Mouse (Mus musculus) heart, postnatal 0 days (tissue): ENCODE measurements around the gene Pcnx.

ENCODE experiments used
- CTCF ChIP-seq: IDR thresholded peaks from 2 replicates; pipeline ENCODE4 v1.5.1; 2016; ENCODE audit warnings: antibody characterized with exemption, control low read depth, low read depth
- EP300 ChIP-seq: IDR thresholded peaks from 2 replicates; pipeline ENCODE4 v1.6.1; 2016; ENCODE audit warnings: antibody characterized with exemption, low read depth

DNA sequence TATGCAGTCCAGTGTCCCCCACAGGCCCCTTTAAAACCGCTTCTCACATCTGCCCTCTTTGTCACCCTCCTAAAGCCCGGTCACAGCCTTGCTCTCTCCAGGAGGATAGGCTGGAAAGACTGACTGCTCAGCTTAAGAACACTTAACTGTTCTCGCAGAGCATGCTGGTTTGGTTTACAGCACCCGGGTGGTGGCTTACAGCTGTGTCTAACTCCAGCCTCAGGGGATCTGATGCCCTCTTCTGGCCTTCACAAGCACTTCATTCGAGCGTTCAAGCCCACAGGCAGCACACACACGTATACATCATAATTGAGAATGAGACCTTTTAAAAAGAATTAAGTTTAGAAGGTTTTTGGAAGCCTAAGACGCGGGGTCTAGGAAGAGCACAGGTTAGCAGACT, 81.4 kb downstream of the Pcnx start:
- 0 out of 2 replicates have a peak, but pooled peaks have one; percentile 7 for TF ChIP-seq CTCF
- no peak for TF ChIP-seq EP300
